Mouse (Mus musculus): ENCODE results near the gene Catsper4. TPM values are rescaled to one million over a fixed set of nuclear protein-coding genes. Genes with fewer than 3 reads are reported as not detected.
A peak's percentile ranks its signal among the peaks of the same experiment; 100 is the strongest.

The Catsper4 gene
- polyA plus RNA-seq, 2 experiments, result not detected

DNA sequence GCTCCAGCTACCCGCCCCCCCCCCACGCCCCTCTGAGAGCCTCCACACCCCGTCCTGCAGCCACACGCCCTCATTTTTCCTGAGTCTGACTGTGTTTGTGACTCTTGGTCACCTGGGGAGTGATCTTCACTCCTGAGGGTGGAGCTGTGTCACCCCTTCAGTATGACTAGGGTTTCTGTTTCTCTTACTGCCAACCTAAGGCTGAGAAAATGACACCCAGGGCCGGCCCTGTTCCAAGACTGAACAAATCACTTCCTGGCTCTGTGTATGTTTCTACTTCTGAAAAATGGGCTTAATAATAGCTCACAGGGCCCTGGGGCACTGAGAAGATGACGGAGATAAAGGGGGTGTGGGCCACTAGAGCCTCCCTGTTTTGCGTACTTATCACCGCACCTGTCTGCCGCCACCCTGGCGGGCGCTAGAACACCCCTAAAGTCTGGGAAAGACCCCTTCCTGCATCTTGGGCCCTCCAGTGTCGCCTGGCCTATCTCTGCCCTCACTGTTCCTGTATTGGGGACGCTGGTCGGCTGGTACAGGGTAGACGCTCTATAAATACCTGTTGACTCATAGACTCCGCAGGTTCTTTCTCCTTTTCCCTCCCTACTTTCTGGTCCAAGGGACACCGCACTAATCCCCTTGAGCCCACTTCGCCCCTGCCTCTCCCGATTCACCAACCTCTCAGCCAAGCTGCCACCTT is 10.5 kb upstream of the Catsper4 start:
- peaks cover 0 to 3% of the 10 kb centered on the region in 2 experiments; a peak in 2 of 4 replicates for H3K4me1 ChIP-seq (replicated peaks; ENCODE audit: control insufficient read depth in 2 of 2, insufficient read depth in 2 of 2, low read length in 1 of 2)
- peaks cover 2% of the 10 kb centered on the region; the same call in 1 of the 2 replicates for H3K27me3 ChIP-seq (ENCODE audit: control insufficient read depth, insufficient read depth, low read length)
- ATAC-seq (ENCODE audit: insufficient read depth) (no peak), DNase-seq (ENCODE audit: low read depth in 3 of 3, low spot score in 3 of 3) (no peak)
- H3K9ac ChIP-seq (replicated peaks), result no peak overlapping the region
- TF ChIP-seq EP300 (IDR thresholded peaks at IDR 0.05; ENCODE audit: low read depth), result no peak
- no peak for TF ChIP-seq CTCF (IDR thresholded peaks at IDR 0.05; ENCODE audit: low read depth)
- H3K4me2 ChIP-seq (ENCODE audit: low read depth), result peak overlapping the region; percentile 9; the same call in 1 of the 2 replicates
- 24% methylated on average over 19 of the region's 19 CpGs for WGBS (ENCODE audit: insufficient replicate concordance)
- H3K27ac ChIP-seq, result no peak overlapping the region
- no peaks in the 10 kb centered on the region for H3K36me3 ChIP-seq (replicated peaks; ENCODE audit: control insufficient read depth, insufficient read depth, low read depth)
- H3K9me3 ChIP-seq (ENCODE audit: control insufficient read depth, low read length), result no peaks in the 10 kb centered on the region
- H3K4me3 ChIP-seq (ENCODE audit: insufficient read depth in 1 of 2, low read depth in 2 of 2, low read length in 2 of 2), result no peak overlapping the region

DNA sequence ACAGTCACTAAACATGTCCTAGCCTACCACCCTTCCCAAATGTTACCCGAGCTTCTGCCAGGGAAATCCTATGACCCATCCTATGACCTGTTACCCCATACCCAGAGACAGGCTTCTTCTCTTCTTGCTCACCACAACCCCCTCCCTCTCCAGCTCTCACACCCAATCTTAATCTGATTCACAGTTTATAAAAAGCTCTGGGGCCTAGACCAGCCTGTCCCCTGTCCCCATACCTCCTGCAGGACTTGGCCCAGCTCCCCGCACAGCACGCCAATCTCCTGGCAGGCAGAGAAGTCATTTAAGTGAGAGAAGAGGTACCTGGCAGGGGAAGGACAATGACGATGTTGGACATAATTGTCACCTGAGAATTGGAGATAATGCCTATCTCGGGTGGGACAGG is 7.7 kb upstream of the Catsper4 start:
- TF ChIP-seq CTCF (IDR thresholded peaks at IDR 0.05; ENCODE audit: low read depth) (no peak), EP300 (IDR thresholded peaks at IDR 0.05; ENCODE audit: low read depth) (no peak)
- no peaks in the 10 kb centered on the region for H3K36me3 ChIP-seq (replicated peaks; ENCODE audit: control insufficient read depth, insufficient read depth, low read depth)
- H3K9me3 ChIP-seq (ENCODE audit: control insufficient read depth, low read length), result no peaks in the 10 kb centered on the region
- DNase-seq (ENCODE audit: low read depth in 3 of 3, low spot score in 3 of 3) (no peak), ATAC-seq (ENCODE audit: insufficient read depth) (no peak)
- H3K27ac ChIP-seq, result no peak overlapping the region
- H3K27me3 ChIP-seq (ENCODE audit: control insufficient read depth, insufficient read depth, low read length), result peaks cover 2% of the 10 kb centered on the region; the same call in 1 of the 2 replicates
- WGBS (ENCODE audit: insufficient replicate concordance), result 48% methylated on average over 5 of the region's 5 CpGs
- no peak overlapping the region for H3K9ac ChIP-seq (replicated peaks)
- peaks cover 0 to 3% of the 10 kb centered on the region in 2 experiments; a peak in 2 of 4 replicates for H3K4me1 ChIP-seq (replicated peaks; ENCODE audit: control insufficient read depth in 2 of 2, insufficient read depth in 2 of 2, low read length in 1 of 2)
- no peak overlapping the region for H3K4me2 ChIP-seq (ENCODE audit: low read depth)
- H3K4me3 ChIP-seq (ENCODE audit: insufficient read depth in 1 of 2, low read depth in 2 of 2, low read length in 2 of 2), result no peak overlapping the region

DNA sequence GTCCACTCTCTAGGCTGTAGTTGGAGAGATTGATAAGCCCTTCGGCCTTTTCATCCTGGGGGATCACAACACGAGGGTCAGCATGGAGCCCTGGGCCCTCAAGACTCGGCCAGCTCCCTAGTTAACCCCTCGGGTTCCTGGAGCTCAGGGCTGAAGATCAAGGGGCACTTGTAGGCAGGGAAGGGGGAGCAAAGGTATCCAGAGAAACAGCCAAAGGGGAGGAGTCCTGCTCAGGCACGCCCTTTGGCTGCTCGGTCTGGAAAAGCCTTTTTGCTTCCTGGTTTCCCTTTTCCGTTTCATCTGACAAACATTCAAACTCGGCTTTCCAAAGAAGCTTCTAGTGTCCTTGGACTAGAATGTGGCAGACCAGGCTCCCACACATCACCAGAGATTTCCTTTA is 3.2 kb upstream of the Catsper4 start:
- Histone ChIP-seq H3K36me3 (replicated peaks; ENCODE audit: control insufficient read depth, insufficient read depth, low read depth) (no peaks in the 10 kb centered on the region), H3K27ac (no peak overlapping the region), H3K4me3 (ENCODE audit: insufficient read depth in 1 of 2, low read depth in 2 of 2, low read length in 2 of 2) (no peak overlapping the region), H3K4me2 (ENCODE audit: low read depth) (no peak overlapping the region), H3K9ac (replicated peaks) (no peak overlapping the region), H3K9me3 (ENCODE audit: control insufficient read depth, low read length) (no peaks in the 10 kb centered on the region), H3K27me3 (ENCODE audit: control insufficient read depth, insufficient read depth, low read length) (no peaks in the 10 kb centered on the region), H3K4me1 (replicated peaks; ENCODE audit: control insufficient read depth in 2 of 2, insufficient read depth in 2 of 2, low read length in 1 of 2) (no peaks in the 10 kb centered on the region)
- TF ChIP-seq CTCF (IDR thresholded peaks at IDR 0.05; ENCODE audit: low read depth), result no peak
- ATAC-seq (ENCODE audit: insufficient read depth) (no peak), DNase-seq (ENCODE audit: low read depth in 3 of 3, low spot score in 3 of 3) (no peak)
- WGBS (ENCODE audit: insufficient replicate concordance), result 36% methylated on average over 8 of the region's 8 CpGs

DNA sequence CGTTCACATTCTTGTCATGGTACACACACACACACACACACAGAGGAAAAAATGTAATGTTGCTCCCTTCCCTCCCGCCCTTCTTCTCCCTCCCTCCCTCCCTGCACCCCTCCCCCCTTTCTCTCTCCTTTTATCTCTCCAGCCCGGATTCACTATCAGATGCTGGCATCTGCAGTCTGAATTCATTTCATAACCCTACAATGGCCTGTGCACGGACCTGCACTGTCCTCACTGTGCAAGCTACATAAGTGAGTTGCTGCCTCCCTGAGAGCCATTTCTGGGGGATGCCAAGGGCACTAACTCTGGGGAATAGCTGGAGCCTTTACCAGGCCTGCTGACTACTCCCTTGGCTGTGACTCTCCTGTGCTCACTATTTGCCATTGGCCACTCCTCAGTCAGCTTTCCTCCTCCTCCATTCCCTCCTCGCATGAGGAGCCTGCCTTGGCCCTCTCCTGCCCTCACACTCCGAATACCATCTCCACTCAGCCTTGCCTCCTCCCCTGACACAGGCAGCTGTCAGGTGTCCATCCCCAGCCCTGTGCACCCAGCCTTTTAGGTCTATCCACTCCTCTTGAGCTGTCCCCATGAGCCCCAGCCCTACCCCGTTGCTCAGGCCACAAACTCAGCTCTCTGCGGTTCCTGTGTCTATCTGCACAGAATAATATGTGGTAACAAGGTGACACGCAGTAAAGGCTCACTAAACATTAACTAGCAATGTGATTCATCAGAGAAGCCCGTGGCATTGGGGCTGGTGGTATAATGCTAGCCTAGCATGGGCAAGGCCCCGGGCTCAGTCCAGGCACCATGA is 4.2 kb downstream of the Catsper4 start:
- no peak overlapping the region for H3K9ac ChIP-seq (replicated peaks)
- H3K4me2 ChIP-seq (ENCODE audit: low read depth), result no peak overlapping the region
- TF ChIP-seq CTCF (IDR thresholded peaks at IDR 0.05; ENCODE audit: low read depth) (no peak), EP300 (IDR thresholded peaks at IDR 0.05; ENCODE audit: low read depth) (no peak)
- H3K36me3 ChIP-seq (replicated peaks; ENCODE audit: control insufficient read depth, insufficient read depth, low read depth), result no peaks in the 10 kb centered on the region
- no peaks in the 10 kb centered on the region for H3K9me3 ChIP-seq (ENCODE audit: control insufficient read depth, low read length)
- H3K27me3 ChIP-seq (ENCODE audit: control insufficient read depth, insufficient read depth, low read length), result no peaks in the 10 kb centered on the region
- ATAC-seq (ENCODE audit: insufficient read depth) (peak; percentile 50; the same call in 1 of the 2 replicates), DNase-seq (ENCODE audit: low read depth in 3 of 3, low spot score in 3 of 3) (no peak)
- H3K27ac ChIP-seq, result no peak overlapping the region
- no peak overlapping the region for H3K4me3 ChIP-seq (ENCODE audit: insufficient read depth in 1 of 2, low read depth in 2 of 2, low read length in 2 of 2)
- WGBS (ENCODE audit: insufficient replicate concordance), result 39% methylated on average over 11 of the region's 11 CpGs
- peaks cover 0 to 4% of the 10 kb centered on the region in 2 experiments; a peak in 1 of 4 replicates for H3K4me1 ChIP-seq (replicated peaks; ENCODE audit: control insufficient read depth in 2 of 2, insufficient read depth in 2 of 2, low read length in 1 of 2)

DNA sequence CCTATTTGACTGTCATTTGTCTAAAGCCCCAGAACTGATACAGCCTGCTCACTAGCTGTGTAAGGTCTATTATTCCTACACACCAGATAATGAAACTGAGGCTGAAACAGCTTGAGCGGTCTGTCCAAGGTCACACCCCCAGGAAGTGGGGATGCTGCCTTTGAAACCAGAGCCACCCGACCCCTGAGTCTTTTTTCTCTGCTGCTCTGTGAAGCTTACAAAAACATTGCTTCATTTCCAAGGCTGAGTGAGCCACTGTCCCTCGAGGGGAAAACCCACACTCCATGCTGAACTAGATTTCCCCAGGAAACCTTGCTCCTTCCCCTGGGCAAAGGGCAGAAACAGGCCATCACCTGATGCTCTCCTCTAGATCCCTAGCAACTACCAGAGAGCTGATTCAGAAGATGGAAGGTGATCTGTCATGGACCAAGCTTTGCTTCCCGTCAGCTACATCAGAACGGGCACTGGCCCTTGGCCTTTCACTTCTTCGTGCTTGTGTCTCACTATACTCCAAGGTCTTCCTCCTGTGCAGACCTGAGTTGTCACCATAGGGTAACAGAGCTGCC is 20.6 kb downstream of the Catsper4 start:
- no peak overlapping the region for H3K9ac ChIP-seq (replicated peaks)
- H3K27ac ChIP-seq, result no peak overlapping the region
- no peaks in the 10 kb centered on the region; a peak in 1 of 4 replicates for H3K4me1 ChIP-seq (replicated peaks; ENCODE audit: control insufficient read depth in 2 of 2, insufficient read depth in 2 of 2, low read length in 1 of 2)
- no peak overlapping the region for H3K4me2 ChIP-seq (ENCODE audit: low read depth)
- no peaks in the 10 kb centered on the region for H3K36me3 ChIP-seq (replicated peaks; ENCODE audit: control insufficient read depth, insufficient read depth, low read depth)
- no peaks in the 10 kb centered on the region for H3K9me3 ChIP-seq (ENCODE audit: control insufficient read depth, low read length)
- no peak for TF ChIP-seq EP300 (IDR thresholded peaks at IDR 0.05; ENCODE audit: low read depth)
- DNase-seq (ENCODE audit: low read depth in 3 of 3, low spot score in 3 of 3), result no peak
- 45% methylated on average over 6 of the region's 6 CpGs for WGBS (ENCODE audit: insufficient replicate concordance)
- ATAC-seq (ENCODE audit: insufficient read depth), result no peak
- no peaks in the 10 kb centered on the region for H3K27me3 ChIP-seq (ENCODE audit: control insufficient read depth, insufficient read depth, low read length)
- no peak overlapping the region for H3K4me3 ChIP-seq (ENCODE audit: insufficient read depth in 1 of 2, low read depth in 2 of 2, low read length in 2 of 2)

Data from liver, embryonic 14.5 days (tissue).